Mouse (Mus musculus): ENCODE measurements around the gene Msl2. TPM values are rescaled to one million over a fixed set of nuclear protein-coding genes. Genes with fewer than 3 reads are reported as not detected.

Msl2 gene
- polyA plus RNA-seq (2021; fragmentation: Nextera tagmentation), result 3.8 and 4.0 TPM in 2 replicates
- long read RNA-seq, experiment 1, full-length matches to known transcripts, result 2 of 9 reads
- long read RNA-seq, experiment 1, partial matches to known transcripts, result 0 of 9 reads
- long read RNA-seq, experiment 1, other reads (novel, unspliced or antisense), result 7 of 9 reads
- long read RNA-seq, experiment 2, full-length matches to known transcripts, result 3 of 4 reads
- long read RNA-seq, experiment 2, partial matches to known transcripts, result 0 of 4 reads
- long read RNA-seq, experiment 2, other reads (novel, unspliced or antisense), result 1 of 4 reads

GRCm38 (mm10) chr9:101073987-101074331, at the start of gene Msl2:
TSS of gene Msl2 (plus strand) at chr9:101074101.

GRCm38 (mm10) chr9:101034448-101035098, 39.3 kb upstream of the Msl2 start, which contains the start of gene Pccb:
TSS of gene Pccb (minus strand) at chr9:101034898.

Other genes starting within 250 kb of the Msl2 start
- 37.9 and 39.9 TPM in 2 replicates for gene Pccb, start 39.2 kb upstream of the Msl2 start, polyA plus RNA-seq (2021; fragmentation: Nextera tagmentation)
- 6.9 and 8.0 TPM in 2 replicates for gene Ppp2r3a, start 177.7 kb downstream of the Msl2 start, polyA plus RNA-seq (2021; fragmentation: Nextera tagmentation)